Mouse (Mus musculus) midbrain, postnatal 0 days (tissue): ENCODE data around the gene Ccdc24. TPM values are rescaled to one million over a fixed set of nuclear protein-coding genes. Genes with fewer than 3 reads are reported as not detected.

Experiments
- ATAC-seq: fragments of 200-750 bp; cut with Nextera tagmentation; 2 replicates; pipeline ENCODE4 v1.8.0; 2017; ENCODE audit warnings: moderate number of reproducible peaks, mild to moderate bottlenecking, moderate TSS enrichment, moderate library complexity; ENCODE audit not compliant: low FRiP score
- DNase-seq: peaks from one replicate; pipeline ENCODE4 v3.0.0-alpha.2; 2015; ENCODE audit warnings: low spot score
- H3K27ac ChIP-seq: fragments of 300-500 bp; sonication (generic); 2 replicates; pipeline ENCODE4 v1.5.1; 2014; ENCODE audit warnings: low read depth, mild to moderate bottlenecking, low read length, mixed read lengths
- H3K27me3 ChIP-seq: fragments of 300-500 bp; sonication (generic); 2 replicates; pipeline ENCODE4 v1.6.1; 2014; ENCODE audit warnings: low read length, control low read depth, mixed read lengths; ENCODE audit not compliant: insufficient read depth
- H3K36me3 ChIP-seq: fragments of 300-500 bp; sonication (generic); 2 replicates; pipeline ENCODE4 v1.6.1; 2014; ENCODE audit warnings: low read length, control low read depth, mixed read lengths; ENCODE audit not compliant: insufficient read depth
- H3K4me1 ChIP-seq: fragments of 300-500 bp; sonication (generic); 2 replicates; pipeline ENCODE4 v1.6.1; 2014; ENCODE audit warnings: mild to moderate bottlenecking, control low read depth, antibody characterized with exemption, low read length, mixed read lengths; ENCODE audit not compliant: insufficient read depth
- H3K4me2 ChIP-seq: fragments of 300-500 bp; sonication (generic); 2 replicates; pipeline ENCODE4 v1.6.1; 2014; ENCODE audit warnings: low read depth, mild to moderate bottlenecking, low read length, mixed read lengths; ENCODE audit not compliant: poor library complexity, severe bottlenecking
- H3K4me3 ChIP-seq: fragments of 300-500 bp; sonication (generic); 2 replicates; pipeline ENCODE4 v1.5.1; 2014; ENCODE audit warnings: low read depth, mild to moderate bottlenecking, low read length, moderate library complexity
- H3K9ac ChIP-seq: fragments of 300-500 bp; sonication (generic); replicated peaks from 2 replicates; pipeline ENCODE4 v1.6.1; 2014; ENCODE audit warnings: mild to moderate bottlenecking, low read length, moderate library complexity, mixed read lengths; ENCODE audit not compliant: poor library complexity, severe bottlenecking
- H3K9me3 ChIP-seq: fragments of 300-500 bp; sonication (generic); 2 replicates; pipeline ENCODE4 v1.6.1; 2016; ENCODE audit warnings: low read length, control low read depth
- CTCF ChIP-seq: IDR thresholded peaks from 2 replicates; pipeline ENCODE4 v1.5.1; 2016; ENCODE audit warnings: antibody characterized with exemption, mild to moderate bottlenecking
- whole genome bisulfite sequencing: fragments of 180-500 bp; shearing (Covaris S2); extraction: QIAGEN DNeasy Blood & Tissue Kit; methylation state at CpG from one replicate; pipeline ENCODE4 v1.1.7; 2014; 5-methylcytosine and 5-hydroxymethylcytosine counted together
- polyA plus RNA-seq: library from polyadenylated mRNA; unstranded; fragments of >200 nt; fragmentation: Nextera tagmentation; extraction: Ambion mirVana; gene quantifications from 2 replicates; pipeline ENCODE4 v1.2.1, GENCODE M21; 2015
- total RNA-seq: library from RNA; depleted of rRNA; stranded (reverse); fragments of >200 nt; gene quantifications from 2 replicates; pipeline ENCODE4 v1.2.3, GENCODE M21; 2014

Gene Ccdc24
- total and polyA plus RNA-seq, 2 experiments from 2014 or later: 1.2 to 2.0 TPM

DNA sequence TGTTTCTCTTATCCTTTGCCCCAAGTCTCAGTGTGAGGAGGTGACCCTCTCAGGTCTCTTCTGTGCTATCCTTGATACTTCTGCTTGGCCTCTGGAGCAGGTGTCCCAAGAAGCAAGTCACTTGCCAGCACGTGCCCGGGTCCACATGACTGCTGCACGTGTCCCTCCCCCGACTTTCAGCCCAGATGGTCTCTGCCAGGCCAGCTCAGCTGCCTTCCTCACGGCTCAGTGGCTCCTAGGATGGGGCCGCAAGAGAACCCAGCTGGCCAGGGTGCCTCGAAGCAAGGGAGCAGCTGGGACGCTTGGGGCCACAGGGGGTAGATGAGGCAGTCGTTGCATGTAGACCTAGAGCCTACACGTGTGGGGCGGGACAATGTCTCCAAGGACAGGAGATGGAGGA is 27.0 kb downstream of the Ccdc24 start:
- no peak for DNase-seq

DNA sequence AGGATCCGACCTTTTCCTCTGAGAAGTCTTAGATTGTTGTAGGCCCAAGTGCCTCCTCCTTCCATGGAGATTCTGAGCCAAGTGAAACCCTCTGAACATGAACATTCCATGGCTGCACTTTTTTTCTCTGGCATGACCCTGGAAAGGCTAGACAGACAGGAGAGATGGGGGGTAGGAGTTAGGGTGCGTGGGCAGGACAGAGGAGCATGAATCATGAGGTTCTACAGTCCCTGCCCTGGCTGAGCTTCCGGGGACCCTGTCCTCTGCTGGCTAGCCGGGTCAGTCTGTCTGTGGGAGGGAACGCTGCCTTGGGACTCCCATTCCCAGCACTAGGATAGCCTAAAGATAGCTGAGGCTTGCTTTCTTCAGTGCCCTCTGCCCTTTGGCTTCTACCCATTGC is 27.9 kb downstream of the Ccdc24 start:
- Histone ChIP-seq H3K9me3 (no peaks in the 10 kb centered on the region), H3K9ac (no peak overlapping the region), H3K27ac (no peak overlapping the region), H3K4me1 (no peaks in the 10 kb centered on the region), H3K4me2 (no peak overlapping the region), H3K36me3 (peaks cover 7% of the 10 kb centered on the region; the same call in 1 of the 2 replicates), H3K4me3 (no peak overlapping the region), H3K27me3 (no peaks in the 10 kb centered on the region)
- DNase-seq (no peak), ATAC-seq (no peak)
- no peak for TF ChIP-seq CTCF
- WGBS: 84% methylated on average over 5 of the region's 5 CpGs

More for the DNA sequence above, 27.0 kb downstream of the Ccdc24 start:
- 68% methylated on average over 11 of the region's 11 CpGs for WGBS
- no peak overlapping the region for H3K9ac ChIP-seq
- TF ChIP-seq CTCF: no peak
- no peak overlapping the region for H3K4me2 ChIP-seq
- no peak for ATAC-seq
- no peak overlapping the region for H3K27ac ChIP-seq
- no peaks in the 10 kb centered on the region; the same call in 1 of the 2 replicates for H3K4me1 ChIP-seq
- H3K4me3 ChIP-seq: no peak overlapping the region
- no peaks in the 10 kb centered on the region for H3K27me3 ChIP-seq
- H3K9me3 ChIP-seq: no peaks in the 10 kb centered on the region
- H3K36me3 ChIP-seq: peaks cover 7% of the 10 kb centered on the region; the same call in 1 of the 2 replicates

DNA sequence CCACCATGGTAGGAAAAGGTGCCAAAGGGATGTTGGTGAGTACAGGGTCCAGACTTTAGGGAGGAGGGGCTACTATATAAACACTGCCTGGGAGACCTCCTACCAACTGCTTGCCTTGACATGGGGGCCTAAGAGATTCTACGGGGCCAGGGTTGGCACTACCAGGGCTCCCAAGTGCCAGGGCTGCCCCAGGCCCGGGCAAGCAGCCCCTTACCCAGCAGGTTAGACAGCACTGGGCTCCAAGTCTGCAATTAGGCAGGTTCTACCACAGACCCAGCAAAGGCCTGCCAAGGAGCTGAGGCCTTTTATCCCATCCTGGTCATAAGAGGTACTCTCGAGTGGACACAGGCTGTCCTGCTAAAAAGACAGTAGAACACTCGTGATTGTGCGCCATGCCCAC is 29.3 kb downstream of the Ccdc24 start:
- H3K9me3 ChIP-seq: no peaks in the 10 kb centered on the region
- no peak for TF ChIP-seq CTCF
- H3K27me3 ChIP-seq: no peaks in the 10 kb centered on the region
- H3K9ac ChIP-seq: no peak overlapping the region
- ATAC-seq (no peak), DNase-seq (no peak)
- no peak overlapping the region for H3K4me2 ChIP-seq
- H3K4me1 ChIP-seq: no peaks in the 10 kb centered on the region
- H3K27ac ChIP-seq: no peak overlapping the region
- 86% methylated on average over 5 of the region's 5 CpGs for WGBS
- H3K36me3 ChIP-seq: peaks cover 7% of the 10 kb centered on the region; the same call in 1 of the 2 replicates
- no peak overlapping the region for H3K4me3 ChIP-seq

DNA sequence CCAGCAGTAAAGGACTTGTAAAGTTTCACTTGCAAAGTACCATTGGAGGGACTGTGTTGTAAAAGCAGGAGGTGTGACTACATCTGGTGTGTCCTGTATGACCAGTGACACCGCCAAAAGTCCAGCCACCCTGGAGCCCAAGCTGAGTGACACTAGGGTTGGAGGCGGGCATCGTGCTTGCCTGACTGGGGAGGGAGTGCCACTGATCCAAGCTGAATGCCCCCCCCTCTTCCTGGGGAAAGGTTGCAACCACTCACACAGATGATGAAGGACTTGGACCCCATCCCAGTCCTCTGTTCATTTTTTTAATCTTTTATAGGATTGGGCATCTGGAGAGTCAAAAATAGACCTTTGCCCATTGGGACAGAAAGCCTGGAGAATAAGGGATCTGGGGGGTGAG is 30.8 kb downstream of the Ccdc24 start:
- H3K36me3 ChIP-seq: peaks cover 7% of the 10 kb centered on the region; the same call in 1 of the 2 replicates
- no peaks in the 10 kb centered on the region for H3K9me3 ChIP-seq
- DNase-seq (no peak), ATAC-seq (no peak)
- H3K4me1 ChIP-seq: no peaks in the 10 kb centered on the region
- H3K4me3 ChIP-seq: no peak overlapping the region
- H3K27me3 ChIP-seq: no peaks in the 10 kb centered on the region
- H3K9ac ChIP-seq: no peak overlapping the region
- TF ChIP-seq CTCF: no peak
- WGBS: 84% methylated on average over 3 of the region's 3 CpGs
- H3K27ac ChIP-seq: no peak overlapping the region
- H3K4me2 ChIP-seq: no peak overlapping the region

DNA sequence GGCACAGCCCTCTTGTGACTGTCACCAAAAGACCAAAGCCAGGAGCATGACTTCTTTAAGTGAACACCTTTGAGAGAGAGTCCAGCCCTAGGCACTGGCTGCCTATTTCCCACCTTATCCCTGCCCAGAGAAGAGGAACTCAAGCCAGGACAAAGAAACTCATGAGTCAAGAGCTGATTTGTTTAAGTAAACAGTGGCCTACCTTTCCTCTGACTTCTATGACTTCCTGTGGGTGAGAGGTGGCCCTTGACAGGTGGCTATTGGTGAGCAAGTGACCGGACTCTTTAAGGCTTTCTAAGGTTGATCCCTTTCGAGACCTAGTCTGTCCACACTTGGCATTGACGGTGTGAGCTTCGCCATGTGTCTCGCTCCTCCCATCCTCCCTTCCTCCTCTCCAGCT is 31.5 kb downstream of the Ccdc24 start:
- Histone ChIP-seq H3K27ac (no peak overlapping the region), H3K4me2 (no peak overlapping the region), H3K4me3 (no peak overlapping the region), H3K9ac (no peak overlapping the region), H3K36me3 (peaks cover 7% of the 10 kb centered on the region; the same call in 1 of the 2 replicates), H3K9me3 (no peaks in the 10 kb centered on the region), H3K27me3 (no peaks in the 10 kb centered on the region), H3K4me1 (no peaks in the 10 kb centered on the region)
- WGBS: 93% methylated on average over 5 of the region's 5 CpGs
- ATAC-seq: no peak
- DNase-seq: no peak
- no peak for TF ChIP-seq CTCF

DNA sequence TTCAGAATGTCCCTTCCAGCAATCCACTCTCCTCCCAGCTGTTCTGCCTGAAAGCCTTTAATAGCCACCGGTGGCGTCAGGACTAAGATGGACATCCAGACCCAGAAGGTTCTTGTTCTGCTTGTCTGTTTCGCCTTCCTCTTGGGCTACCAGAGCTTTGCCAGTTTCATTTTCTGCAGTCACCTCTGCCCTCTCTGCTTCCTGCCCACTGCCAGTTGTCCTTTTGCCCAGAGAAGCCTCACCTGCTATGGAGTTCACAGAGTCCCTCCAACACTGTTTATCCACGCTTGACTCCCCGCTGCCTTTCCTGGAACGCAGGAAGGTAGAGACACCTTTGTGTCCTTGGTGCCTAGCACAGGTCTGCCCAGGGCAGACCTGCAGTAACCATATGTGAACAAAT is 33.0 kb downstream of the Ccdc24 start:
- Histone ChIP-seq H3K27me3 (no peaks in the 10 kb centered on the region), H3K4me2 (no peak overlapping the region), H3K27ac (no peak overlapping the region), H3K9ac (no peak overlapping the region), H3K9me3 (no peaks in the 10 kb centered on the region), H3K4me3 (no peak overlapping the region), H3K36me3 (peaks cover 7% of the 10 kb centered on the region; the same call in 1 of the 2 replicates), H3K4me1 (no peaks in the 10 kb centered on the region)
- ATAC-seq (no peak), DNase-seq (no peak)
- TF ChIP-seq CTCF: no peak
- 86% methylated on average over 6 of the region's 6 CpGs for WGBS
